Mouse (Mus musculus): ENCODE results near the gene Ankrd44. TPM values are rescaled to one million over a fixed set of nuclear protein-coding genes. Genes with fewer than 3 reads are reported as not detected.

Gene Ankrd44
- polyA plus RNA-seq, 1 experiment from 2014 or later = 32.3 TPM

DNA sequence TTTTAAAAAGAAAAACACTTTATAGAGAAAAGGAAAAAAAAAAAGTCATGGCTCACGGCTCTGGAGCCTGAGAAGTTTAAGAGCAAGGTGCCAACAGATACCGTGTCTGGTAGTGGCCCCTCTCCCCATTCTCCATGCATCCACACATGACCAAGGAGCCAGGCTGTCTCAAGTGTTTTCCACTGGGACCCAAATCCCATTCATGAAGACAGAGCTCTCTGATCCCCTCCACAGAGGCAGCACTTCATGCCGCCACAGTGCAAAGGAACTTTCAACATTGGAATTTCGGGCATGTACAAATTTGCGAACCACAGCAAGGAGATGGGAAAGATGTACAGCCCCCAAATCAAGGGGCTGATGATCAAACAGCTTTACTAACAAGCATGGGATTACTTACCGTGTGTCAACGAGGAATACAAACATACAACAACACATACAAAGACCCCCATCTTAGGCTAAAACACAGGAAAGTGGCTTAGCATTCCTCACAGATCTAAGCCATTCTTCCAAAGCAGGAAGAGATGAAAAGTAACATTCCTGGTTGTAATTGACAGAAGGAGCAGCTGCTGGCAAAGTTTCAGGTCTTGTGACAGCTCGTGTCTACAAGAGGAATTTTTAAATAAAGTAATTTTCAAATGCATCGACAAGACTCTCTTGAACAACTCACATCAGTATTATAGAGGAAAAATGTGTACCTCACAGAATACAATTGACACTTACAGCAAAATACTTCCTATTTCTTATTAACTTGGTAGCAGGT lies 53.1 kb downstream of the Ankrd44 start:
- Histone ChIP-seq H3K27ac (no peak overlapping the region), H3K9me3 (no peaks in the 10 kb centered on the region), H3K36me3 (replicated peaks) (no peaks in the 10 kb centered on the region), H3K9ac (no peak overlapping the region), H3K27me3 (replicated peaks) (no peaks in the 10 kb centered on the region), H3K4me3 (no peak overlapping the region), H3K4me1 (peaks cover 3% of the 10 kb centered on the region; the same call in 1 of the 2 replicates), H3K4me2 (no peak overlapping the region)
- ATAC-seq (replicated peaks) = no peak
- 62% methylated on average over 9 of the region's 9 CpGs for WGBS

DNA sequence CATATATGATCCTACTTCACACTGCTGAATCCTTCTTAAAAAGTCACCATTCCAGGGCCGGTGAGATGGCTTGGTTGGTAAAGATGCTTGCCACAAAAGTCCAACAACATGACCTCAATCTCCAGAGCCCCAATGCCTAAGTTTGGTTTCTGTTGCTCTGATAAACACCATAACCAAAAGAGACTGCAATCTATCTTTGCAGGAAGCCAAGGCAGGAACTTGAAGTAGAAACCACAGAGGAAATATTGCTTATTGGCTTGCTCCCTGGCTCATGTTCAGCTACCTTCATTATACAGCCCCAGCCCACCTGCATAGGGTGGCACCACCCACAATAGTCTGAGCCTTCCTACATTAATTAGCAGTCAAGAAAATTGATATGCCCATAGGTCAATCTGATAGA lies 54.9 kb downstream of the Ankrd44 start:
- Histone ChIP-seq H3K27me3 (replicated peaks) (no peaks in the 10 kb centered on the region), H3K4me2 (no peak overlapping the region), H3K9ac (no peak overlapping the region), H3K36me3 (replicated peaks) (no peaks in the 10 kb centered on the region), H3K9me3 (no peaks in the 10 kb centered on the region), H3K4me3 (no peak overlapping the region), H3K4me1 (peaks cover 15% of the 10 kb centered on the region), H3K27ac (no peak overlapping the region)
- WGBS = 91% methylated on average over 1 of the region's 1 CpGs
- no peak for ATAC-seq (replicated peaks)

DNA sequence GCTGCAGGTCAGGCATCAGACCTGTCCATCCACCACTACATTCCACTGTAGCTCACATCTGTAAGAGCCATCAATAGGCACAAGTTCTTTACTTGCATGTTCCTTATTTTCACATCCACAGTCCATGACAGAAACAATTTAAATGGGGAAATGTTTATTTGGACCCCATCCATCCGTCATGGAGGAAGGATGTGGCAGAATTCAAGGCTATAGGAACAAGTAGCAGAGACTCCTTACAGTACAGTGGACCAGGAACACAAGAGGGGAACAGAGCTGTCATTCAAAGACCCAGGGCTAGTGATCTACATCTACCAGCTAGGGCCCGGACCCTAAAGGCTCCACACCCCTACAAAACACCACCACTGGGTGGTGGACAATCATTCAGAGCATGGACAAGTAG lies 55.6 kb downstream of the Ankrd44 start:
- Histone ChIP-seq H3K27me3 (replicated peaks) (no peaks in the 10 kb centered on the region), H3K4me3 (no peak overlapping the region), H3K9me3 (no peaks in the 10 kb centered on the region), H3K9ac (no peak overlapping the region), H3K4me2 (no peak overlapping the region), H3K27ac (no peak overlapping the region), H3K4me1 (peaks cover 15% of the 10 kb centered on the region), H3K36me3 (replicated peaks) (no peaks in the 10 kb centered on the region)
- ATAC-seq (replicated peaks) = no peak
- 97% methylated on average over 2 of the region's 2 CpGs for WGBS

DNA sequence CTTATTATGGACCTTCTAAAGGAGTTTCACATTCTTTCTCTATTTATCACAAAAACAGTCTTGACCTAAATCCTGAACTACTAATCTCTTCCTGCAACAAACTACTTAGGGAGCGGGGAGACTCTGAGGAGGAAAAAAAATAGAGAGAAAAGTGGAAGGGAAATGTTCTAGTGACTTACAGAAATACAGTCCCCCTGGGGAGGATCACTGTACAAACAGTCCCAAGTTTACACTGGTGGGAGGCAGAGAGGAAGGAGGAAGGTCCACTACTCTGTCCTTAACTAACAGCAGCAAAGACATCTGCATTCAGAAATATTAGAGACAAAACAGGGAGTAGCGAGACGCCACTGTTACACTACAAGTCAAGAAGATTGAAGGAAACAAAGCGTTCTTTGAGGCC lies 59.0 kb downstream of the Ankrd44 start:
- WGBS = 40% methylated on average over 4 of the region's 4 CpGs
- ATAC-seq (replicated peaks) = no peak
- peaks cover 17% of the 10 kb centered on the region for H3K4me1 ChIP-seq
- H3K9me3 ChIP-seq = no peaks in the 10 kb centered on the region
- H3K27me3 ChIP-seq (replicated peaks) = no peaks in the 10 kb centered on the region
- no peaks in the 10 kb centered on the region for H3K36me3 ChIP-seq (replicated peaks)
- H3K9ac ChIP-seq = no peak overlapping the region; the same call in 1 of the 2 replicates
- no peak overlapping the region for H3K4me2 ChIP-seq
- no peak overlapping the region for H3K27ac ChIP-seq
- H3K4me3 ChIP-seq = no peak overlapping the region

DNA sequence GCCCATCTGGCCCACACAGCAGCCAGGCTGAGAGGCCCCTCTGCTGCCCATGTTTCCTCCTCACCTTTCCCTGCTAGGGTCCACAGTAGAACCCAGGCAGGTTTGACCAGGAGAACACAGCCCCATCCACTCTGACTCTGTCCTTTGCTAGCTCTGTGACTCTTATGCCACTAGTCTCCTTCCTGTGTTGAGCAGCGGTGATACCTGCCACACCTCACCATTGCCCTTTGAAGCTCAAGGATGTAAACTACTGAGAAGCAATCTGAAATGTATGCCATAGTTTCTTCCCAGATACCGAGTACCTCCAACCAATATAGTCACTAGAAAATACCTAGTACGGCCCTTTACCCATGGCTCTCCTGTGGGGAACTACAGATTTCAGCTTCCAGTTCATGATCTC lies 60.1 kb downstream of the Ankrd44 start:
- H3K9me3 ChIP-seq = no peaks in the 10 kb centered on the region
- H3K27me3 ChIP-seq (replicated peaks) = no peaks in the 10 kb centered on the region
- H3K9ac ChIP-seq = no peak overlapping the region
- 88% methylated on average over 3 of the region's 3 CpGs for WGBS
- no peaks in the 10 kb centered on the region for H3K36me3 ChIP-seq (replicated peaks)
- ATAC-seq (replicated peaks) = no peak
- H3K4me1 ChIP-seq = peaks cover 26% of the 10 kb centered on the region
- no peak overlapping the region for H3K4me2 ChIP-seq
- no peak overlapping the region for H3K4me3 ChIP-seq
- H3K27ac ChIP-seq = no peak overlapping the region

DNA sequence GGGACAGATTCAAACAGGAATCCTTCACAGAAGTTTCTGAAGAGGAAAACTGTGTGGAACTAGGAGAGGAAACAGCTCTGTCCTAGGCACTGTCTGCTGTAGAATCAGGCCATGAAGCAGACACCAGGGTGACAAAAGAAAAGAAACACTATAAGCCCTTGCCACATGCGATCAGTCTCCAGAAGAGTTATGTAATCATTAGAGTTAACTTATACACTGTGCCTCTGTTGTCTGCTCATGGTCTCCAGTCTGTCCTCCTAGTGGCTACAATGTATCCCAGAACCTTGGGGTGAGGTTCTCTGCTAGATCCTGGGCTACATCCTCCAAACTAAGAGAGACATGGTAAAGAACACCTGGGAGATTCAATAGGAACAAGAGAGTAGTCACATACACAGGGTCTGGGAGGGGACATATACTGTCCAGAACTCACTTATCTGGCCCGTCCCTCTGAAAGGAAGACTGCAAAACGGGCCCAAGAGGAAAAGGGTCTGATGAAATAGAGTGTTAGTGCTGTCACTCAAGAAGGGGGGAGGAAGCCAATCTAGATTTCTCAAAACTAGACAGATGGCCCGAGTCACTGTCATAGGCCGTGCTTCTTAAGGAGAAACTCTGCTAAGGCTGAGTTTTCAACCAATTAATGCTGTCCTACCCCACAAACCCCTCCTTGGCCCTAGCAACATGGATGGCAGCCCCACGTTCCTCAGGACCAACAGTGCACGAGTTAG lies 61.1 kb downstream of the Ankrd44 start:
- Histone ChIP-seq H3K36me3 (replicated peaks) (no peaks in the 10 kb centered on the region), H3K4me3 (no peak overlapping the region), H3K4me1 (peaks cover 34% of the 10 kb centered on the region), H3K9ac (no peak overlapping the region), H3K27ac (no peak overlapping the region), H3K4me2 (no peak overlapping the region), H3K27me3 (replicated peaks) (no peaks in the 10 kb centered on the region), H3K9me3 (no peaks in the 10 kb centered on the region)
- ATAC-seq (replicated peaks) = no peak
- WGBS = 91% methylated on average over 7 of the region's 7 CpGs

DNA sequence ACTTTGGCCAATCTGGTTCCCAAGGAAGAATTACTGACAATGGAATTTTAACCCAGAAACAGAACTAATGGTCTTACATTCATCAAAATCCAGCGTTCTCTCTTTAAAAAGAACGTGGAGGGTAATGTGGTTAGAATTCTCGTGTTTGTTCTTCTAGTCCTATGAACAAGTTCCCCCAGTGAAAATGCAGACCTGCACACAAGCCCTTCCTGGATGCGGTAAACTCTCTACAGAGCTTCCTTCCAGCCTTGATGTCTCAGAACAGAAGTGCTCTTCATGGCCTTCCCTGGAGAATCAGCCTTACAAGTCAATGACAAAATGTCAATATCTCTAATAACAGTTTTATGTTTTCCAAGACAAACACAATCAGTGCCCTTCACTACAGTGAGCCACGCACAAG lies 65.8 kb downstream of the Ankrd44 start:
- H3K4me1 ChIP-seq = peaks cover 22% of the 10 kb centered on the region

DNA sequence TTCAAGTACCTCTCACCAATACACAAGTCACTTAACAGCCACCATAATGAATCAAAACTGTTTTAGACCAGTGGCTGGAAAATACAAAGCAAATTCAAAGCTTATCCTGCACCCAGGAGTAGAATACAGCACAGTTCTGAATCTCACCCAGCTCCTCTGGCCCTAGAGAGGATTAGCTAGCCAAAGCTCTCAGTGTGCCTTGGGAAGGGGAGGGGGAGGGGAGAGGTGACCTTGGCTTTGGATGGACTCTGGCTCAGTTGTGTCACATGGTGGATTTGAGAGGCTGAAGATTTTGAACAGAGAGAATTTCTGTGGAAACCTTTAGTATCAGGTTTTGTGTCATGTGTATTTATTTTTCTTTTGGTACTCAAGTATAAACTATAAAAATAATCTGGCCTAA lies 66.3 kb downstream of the Ankrd44 start:
- Histone ChIP-seq H3K27ac (0 out of 2 replicates have a peak overlapping the region, but pooled peaks have one; percentile 55), H3K27me3 (replicated peaks) (no peaks in the 10 kb centered on the region), H3K36me3 (replicated peaks) (no peaks in the 10 kb centered on the region), H3K4me3 (no peak overlapping the region), H3K4me1 (peaks cover 22% of the 10 kb centered on the region), H3K4me2 (no peak overlapping the region), H3K9me3 (no peaks in the 10 kb centered on the region), H3K9ac (no peak overlapping the region)
- ATAC-seq (replicated peaks) = no peak

More for the DNA sequence above, 65.8 kb downstream of the Ankrd44 start:
- Histone ChIP-seq H3K9ac (no peak overlapping the region), H3K9me3 (no peaks in the 10 kb centered on the region), H3K4me2 (no peak overlapping the region), H3K36me3 (replicated peaks) (no peaks in the 10 kb centered on the region), H3K27me3 (replicated peaks) (no peaks in the 10 kb centered on the region), H3K27ac (0 out of 2 replicates have a peak overlapping the region, but pooled peaks have one; percentile 25), H3K4me3 (no peak overlapping the region)
- no peak for ATAC-seq (replicated peaks)
- 75% methylated on average over 5 of the region's 5 CpGs for WGBS

DNA sequence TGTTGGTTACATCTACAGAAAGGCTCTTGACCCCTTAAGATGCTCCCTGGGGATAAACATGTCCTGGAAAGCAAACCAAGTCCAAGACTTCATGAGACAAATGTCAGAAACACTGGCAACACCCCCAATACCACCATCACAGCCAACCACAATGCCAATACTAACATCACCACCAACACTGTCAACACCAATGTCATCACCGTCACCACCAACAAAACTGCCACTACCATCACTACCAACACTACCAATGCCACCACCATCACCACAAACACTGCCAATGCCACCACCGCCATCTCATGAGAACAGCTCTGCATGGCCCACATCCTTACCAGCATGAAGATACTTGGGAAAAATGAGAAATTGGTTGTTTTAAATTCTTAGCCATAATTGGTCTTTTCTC lies 67.3 kb downstream of the Ankrd44 start:
- WGBS = 94% methylated on average over 2 of the region's 2 CpGs
- peaks cover 22% of the 10 kb centered on the region for H3K4me1 ChIP-seq
- no peak overlapping the region for H3K4me3 ChIP-seq
- no peaks in the 10 kb centered on the region for H3K9me3 ChIP-seq
- H3K36me3 ChIP-seq (replicated peaks) = no peaks in the 10 kb centered on the region
- no peak overlapping the region for H3K9ac ChIP-seq
- H3K27me3 ChIP-seq (replicated peaks) = no peaks in the 10 kb centered on the region
- no peak for ATAC-seq (replicated peaks)
- H3K4me2 ChIP-seq = no peak overlapping the region
- no peak overlapping the region for H3K27ac ChIP-seq

DNA sequence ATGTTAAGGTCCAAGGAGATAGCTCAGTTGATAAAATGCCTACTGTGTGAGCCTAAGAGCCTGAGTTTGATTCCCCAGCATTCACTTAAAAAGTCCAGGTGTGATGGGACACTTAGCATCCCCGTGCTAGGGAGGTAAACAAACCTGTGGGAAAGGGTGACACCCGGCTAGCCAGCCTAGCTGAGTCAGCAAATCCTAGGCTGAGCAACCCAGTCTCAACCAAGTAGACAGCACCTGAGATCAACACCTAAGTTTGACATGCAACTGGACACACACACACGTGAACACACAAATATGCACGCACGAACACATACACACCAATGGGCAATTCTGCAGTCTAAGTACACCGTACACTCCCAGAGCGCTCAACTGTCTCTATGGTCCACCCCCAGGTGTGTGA lies 69.7 kb downstream of the Ankrd44 start:
- Histone ChIP-seq H3K4me2 (no peak overlapping the region), H3K4me1 (peaks cover 19% of the 10 kb centered on the region), H3K9me3 (no peaks in the 10 kb centered on the region), H3K9ac (no peak overlapping the region), H3K27me3 (replicated peaks) (no peaks in the 10 kb centered on the region), H3K27ac (no peak overlapping the region), H3K4me3 (no peak overlapping the region), H3K36me3 (replicated peaks) (no peaks in the 10 kb centered on the region)
- ATAC-seq (replicated peaks) = no peak
- WGBS = 96% methylated on average over 7 of the region's 7 CpGs

DNA sequence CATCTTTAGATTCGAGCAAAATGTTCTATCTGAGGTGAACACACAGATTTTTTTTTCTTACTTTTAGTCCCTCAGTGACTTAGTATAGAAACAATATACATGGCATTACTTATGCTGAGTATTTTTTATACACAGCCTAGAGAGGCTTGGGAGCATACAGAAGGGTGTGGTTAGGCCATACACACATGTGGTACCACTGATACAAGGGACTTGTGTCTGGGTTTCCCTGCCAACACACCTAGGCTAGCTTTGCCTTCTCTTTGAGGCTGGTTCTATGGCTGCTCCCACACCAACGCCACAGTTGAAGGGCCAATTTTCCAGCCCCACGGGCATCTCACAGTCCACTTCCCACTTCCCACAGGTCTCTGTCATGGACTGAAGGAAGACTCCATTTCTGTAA lies 70.2 kb downstream of the Ankrd44 start:
- 87% methylated on average over 3 of the region's 3 CpGs for WGBS

DNA sequence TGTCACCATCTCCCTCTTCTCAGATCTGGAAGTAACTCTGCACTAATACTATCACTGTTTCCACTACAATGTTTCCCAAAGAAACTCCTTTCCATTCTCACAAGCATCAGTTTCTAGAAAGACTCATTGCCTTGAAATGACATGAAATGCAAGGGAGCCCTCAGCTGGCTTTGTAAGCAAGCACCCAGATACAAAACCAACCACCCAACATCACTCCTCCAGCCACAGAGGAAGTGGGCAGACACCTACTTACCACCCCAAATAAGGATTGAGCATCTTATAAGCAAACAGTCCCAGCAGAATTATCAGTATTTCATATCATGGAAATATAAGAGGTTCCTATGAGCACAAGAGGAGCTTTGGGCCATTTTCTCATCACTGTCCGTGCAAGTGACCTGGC lies 71.8 kb downstream of the Ankrd44 start:
- no peaks in the 10 kb centered on the region for H3K36me3 ChIP-seq (replicated peaks)
- H3K4me3 ChIP-seq = no peak overlapping the region
- no peak for ATAC-seq (replicated peaks)
- H3K4me1 ChIP-seq = peaks cover 6% of the 10 kb centered on the region; the same call in 1 of the 2 replicates
- H3K27me3 ChIP-seq (replicated peaks) = no peaks in the 10 kb centered on the region
- no peak overlapping the region for H3K9ac ChIP-seq
- no peak overlapping the region for H3K4me2 ChIP-seq
- H3K9me3 ChIP-seq = no peaks in the 10 kb centered on the region
- WGBS = 86% methylated on average over 1 of the region's 1 CpGs
- H3K27ac ChIP-seq = no peak overlapping the region

More for the DNA sequence above, 70.2 kb downstream of the Ankrd44 start:
- H3K36me3 ChIP-seq (replicated peaks) = no peaks in the 10 kb centered on the region
- no peaks in the 10 kb centered on the region for H3K9me3 ChIP-seq
- H3K4me1 ChIP-seq = peaks cover 15% of the 10 kb centered on the region
- H3K4me3 ChIP-seq = no peak overlapping the region
- no peak overlapping the region for H3K4me2 ChIP-seq
- no peak for ATAC-seq (replicated peaks)
- no peak overlapping the region for H3K27ac ChIP-seq
- H3K9ac ChIP-seq = no peak overlapping the region
- no peaks in the 10 kb centered on the region for H3K27me3 ChIP-seq (replicated peaks)

Measured in midbrain, embryonic 15.5 days (tissue).